Mouse (Mus musculus): Measurements from ENCODE around the gene Camkmt.

DNA sequence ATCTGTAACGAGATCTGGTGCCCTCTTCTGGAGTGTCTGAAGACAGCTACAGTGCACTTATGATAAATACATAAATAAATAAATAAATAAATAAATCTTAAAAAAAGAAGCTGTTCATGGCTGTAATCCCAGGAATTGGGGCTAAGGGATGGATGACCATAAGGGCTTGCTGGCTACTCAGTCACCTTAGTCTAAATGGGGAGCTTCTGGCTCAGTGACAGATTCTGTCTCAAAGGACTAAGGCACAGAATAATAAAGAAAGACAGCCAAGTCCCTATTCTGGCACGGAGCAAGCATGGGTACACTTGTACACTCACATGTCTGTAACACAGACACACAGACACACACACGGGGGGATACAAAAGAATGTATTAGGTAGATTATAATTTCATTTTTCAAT is 11.1 kb upstream of the Camkmt start:
- TF ChIP-seq POLR2A (IDR thresholded peaks at IDR 0.05; ENCODE audit: borderline replicate concordance, extremely low read depth, insufficient read depth, insufficient read length, poor library complexity, severe bottlenecking) (no peak), CTCF (IDR thresholded peaks at IDR 0.05; ENCODE audit: borderline replicate concordance, extremely low read depth, insufficient read depth, insufficient read length) (no peak)

All from brain, embryonic 14.5 days (tissue).